Mouse (Mus musculus) kidney, embryonic 15.5 days (tissue): ENCODE measurements at regions not wholly inside any gene's neighbourhood (a gene's known extent, or its start where the extent isn't known, plus 50 kb on each side); places are given as distances from the start of the nearest gene placed in this dataset.

ENCODE experiments used
- ATAC-seq: fragments of 200-750 bp; cut with Nextera tagmentation; replicated peaks from 2 replicates; pipeline ENCODE4 v1.8.0; 2017; ENCODE audit warnings: moderate TSS enrichment; ENCODE audit not compliant: low FRiP score
- H3K27ac ChIP-seq: fragments of 300-500 bp; sonication (generic); 2 replicates; pipeline ENCODE4 v1.5.1; 2015; ENCODE audit warnings: mild to moderate bottlenecking, inconsistent platforms
- H3K27me3 ChIP-seq: fragments of 300-500 bp; sonication (generic); 2 replicates; pipeline ENCODE4 v1.6.1; 2015; ENCODE audit warnings: inconsistent platforms
- H3K36me3 ChIP-seq: fragments of 300-500 bp; sonication (generic); 2 replicates; pipeline ENCODE4 v1.6.1; 2015; ENCODE audit warnings: inconsistent platforms
- H3K4me1 ChIP-seq: fragments of 300-500 bp; sonication (generic); 2 replicates; pipeline ENCODE4 v1.6.1; 2015; ENCODE audit warnings: inconsistent platforms
- H3K4me2 ChIP-seq: fragments of 300-500 bp; sonication (generic); 2 replicates; pipeline ENCODE4 v1.6.1; 2015; ENCODE audit warnings: moderate library complexity, mild to moderate bottlenecking, inconsistent platforms
- H3K4me3 ChIP-seq: fragments of 300-500 bp; sonication (generic); replicated peaks from 2 replicates; pipeline ENCODE4 v1.5.1; 2015; ENCODE audit warnings: mild to moderate bottlenecking, inconsistent platforms
- H3K9ac ChIP-seq: fragments of 300-500 bp; sonication (generic); 2 replicates; pipeline ENCODE4 v1.6.1; 2015; ENCODE audit warnings: mild to moderate bottlenecking, inconsistent platforms
- H3K9me3 ChIP-seq: fragments of 300-500 bp; sonication (generic); replicated peaks from 2 replicates; pipeline ENCODE4 v1.6.1; 2016; ENCODE audit warnings: inconsistent platforms
- WGBS: fragments of 180-500 bp; shearing (Covaris S2); methylation state at CpG from one replicate; pipeline ENCODE4 v1.1.7; 2015; ENCODE audit warnings: mixed read lengths; 5-methylcytosine and 5-hydroxymethylcytosine counted together

- Histone ChIP-seq H3K27me3 (no peaks in the 10 kb centered on the region), H3K4me2 (no peak overlapping the region), H3K27ac (no peak overlapping the region), H3K36me3 (no peaks in the 10 kb centered on the region), H3K9me3 (no peaks in the 10 kb centered on the region), H3K9ac (no peak overlapping the region), H3K4me1 (peaks cover 31% of the 10 kb centered on the region), H3K4me3 (no peak overlapping the region)
- ATAC-seq, result no peak
- WGBS, result 57% methylated on average over 5 of the region's 5 CpGs
Measured at GRCm38 (mm10) chr14:62166596-62166995, 125.8 kb upstream of the Rnaseh2b start.

GRCm38 (mm10) chr14:62167090-62167489 lies 125.3 kb upstream of the Rnaseh2b start:
- Histone ChIP-seq H3K27ac (no peak overlapping the region), H3K27me3 (no peaks in the 10 kb centered on the region), H3K9me3 (no peaks in the 10 kb centered on the region), H3K4me3 (no peak overlapping the region), H3K36me3 (no peaks in the 10 kb centered on the region), H3K9ac (no peak overlapping the region), H3K4me1 (peaks cover 36% of the 10 kb centered on the region), H3K4me2 (no peak overlapping the region)
- no peak for ATAC-seq
- WGBS, result 71% methylated on average over 6 of the region's 6 CpGs

GRCm38 (mm10) chr14:62168711-62169110 lies 123.7 kb upstream of the Rnaseh2b start:
- no peak for ATAC-seq
- Histone ChIP-seq H3K9me3 (no peaks in the 10 kb centered on the region), H3K9ac (no peak overlapping the region), H3K36me3 (no peaks in the 10 kb centered on the region), H3K4me3 (no peak overlapping the region), H3K27ac (no peak overlapping the region), H3K4me1 (peaks cover 42% of the 10 kb centered on the region), H3K4me2 (no peak overlapping the region), H3K27me3 (no peaks in the 10 kb centered on the region)
- WGBS, result 42% methylated on average over 6 of the region's 6 CpGs

GRCm38 (mm10) chr14:62170385-62170784 lies 122.0 kb upstream of the Rnaseh2b start:
- Histone ChIP-seq H3K9me3 (no peaks in the 10 kb centered on the region), H3K36me3 (no peaks in the 10 kb centered on the region), H3K9ac (0 out of 2 replicates have a peak overlapping the region, but pooled peaks have one; percentile 4), H3K4me2 (peak overlapping the region; percentile 32), H3K4me1 (peaks cover 42% of the 10 kb centered on the region), H3K4me3 (peak overlapping the region; percentile 4; the same call in 1 of the 2 replicates), H3K27me3 (no peaks in the 10 kb centered on the region), H3K27ac (peak overlapping the region; percentile 73)
- peak; percentile 80 for ATAC-seq
- 20% methylated on average over 5 of the region's 5 CpGs for WGBS

- Histone ChIP-seq H3K4me3 (no peak overlapping the region), H3K4me1 (peaks cover 42% of the 10 kb centered on the region), H3K9ac (no peak overlapping the region), H3K27ac (peak overlapping the region; percentile 45), H3K27me3 (no peaks in the 10 kb centered on the region), H3K4me2 (peak overlapping the region; percentile 32), H3K9me3 (no peaks in the 10 kb centered on the region), H3K36me3 (no peaks in the 10 kb centered on the region)
- WGBS, result 56% methylated on average over 15 of the region's 15 CpGs
- no peak for ATAC-seq
Measured at GRCm38 (mm10) chr14:62171256-62172047, 120.9 kb upstream of the Rnaseh2b start.

GRCm38 (mm10) chr14:62173835-62174530 lies 118.4 kb upstream of the Rnaseh2b start:
- 80% methylated on average over 16 of the region's 16 CpGs for WGBS
- no peaks in the 10 kb centered on the region for H3K36me3 ChIP-seq
- no peaks in the 10 kb centered on the region for H3K9me3 ChIP-seq
- no peak overlapping the region for H3K27ac ChIP-seq
- peaks cover 29% of the 10 kb centered on the region for H3K4me1 ChIP-seq
- no peaks in the 10 kb centered on the region for H3K27me3 ChIP-seq
- H3K4me3 ChIP-seq, result no peak overlapping the region
- no peak overlapping the region for H3K9ac ChIP-seq
- H3K4me2 ChIP-seq, result no peak overlapping the region
- no peak for ATAC-seq

GRCm38 (mm10) chr14:62175384-62176048 lies 116.9 kb upstream of the Rnaseh2b start:
- Histone ChIP-seq H3K4me1 (peaks cover 21% of the 10 kb centered on the region), H3K9ac (no peak overlapping the region), H3K9me3 (no peaks in the 10 kb centered on the region), H3K4me2 (no peak overlapping the region), H3K27ac (no peak overlapping the region), H3K27me3 (no peaks in the 10 kb centered on the region), H3K36me3 (no peaks in the 10 kb centered on the region), H3K4me3 (no peak overlapping the region)
- no peak for ATAC-seq
- WGBS, result 39% methylated on average over 12 of the region's 12 CpGs

- Histone ChIP-seq H3K9ac (no peak overlapping the region), H3K27me3 (no peaks in the 10 kb centered on the region), H3K4me2 (no peak overlapping the region), H3K27ac (no peak overlapping the region), H3K4me1 (peaks cover 5% of the 10 kb centered on the region; the same call in 1 of the 2 replicates), H3K9me3 (no peaks in the 10 kb centered on the region), H3K4me3 (no peak overlapping the region), H3K36me3 (no peaks in the 10 kb centered on the region)
- ATAC-seq, result no peak
- 84% methylated on average over 5 of the region's 5 CpGs for WGBS
Measured at GRCm38 (mm10) chr14:62177509-62177908, 114.9 kb upstream of the Rnaseh2b start.

GRCm38 (mm10) chr14:62187360-62187759 lies 105.0 kb upstream of the Rnaseh2b start:
- Histone ChIP-seq H3K4me2 (no peak overlapping the region), H3K36me3 (no peaks in the 10 kb centered on the region), H3K27ac (no peak overlapping the region), H3K9ac (no peak overlapping the region), H3K9me3 (no peaks in the 10 kb centered on the region), H3K27me3 (0 out of 2 replicates have a peak, but pooled peaks cover 3% of the 10 kb centered on the region), H3K4me1 (no peaks in the 10 kb centered on the region), H3K4me3 (no peak overlapping the region)
- ATAC-seq, result no peak
- 61% methylated on average over 11 of the region's 11 CpGs for WGBS

- 70% methylated on average over 7 of the region's 7 CpGs for WGBS
- H3K36me3 ChIP-seq, result no peaks in the 10 kb centered on the region
Measured at GRCm38 (mm10) chr14:62188147-62188885, 104.1 kb upstream of the Rnaseh2b start.

GRCm38 (mm10) chr14:62191624-62192023 lies 100.8 kb upstream of the Rnaseh2b start:
- H3K27me3 ChIP-seq, result 0 out of 2 replicates have a peak, but pooled peaks cover 3% of the 10 kb centered on the region
- H3K9ac ChIP-seq, result no peak overlapping the region
- no peak for ATAC-seq
- no peak overlapping the region for H3K27ac ChIP-seq
- H3K9me3 ChIP-seq, result no peaks in the 10 kb centered on the region
- WGBS, result 34% methylated on average over 2 of the region's 2 CpGs
- H3K36me3 ChIP-seq, result no peaks in the 10 kb centered on the region
- no peaks in the 10 kb centered on the region for H3K4me1 ChIP-seq
- no peak overlapping the region for H3K4me2 ChIP-seq
- H3K4me3 ChIP-seq, result no peak overlapping the region

More at GRCm38 (mm10) chr14:62188147-62188885, 104.1 kb upstream of the Rnaseh2b start:
- Histone ChIP-seq H3K4me2 (no peak overlapping the region), H3K9me3 (no peaks in the 10 kb centered on the region), H3K4me3 (no peak overlapping the region), H3K9ac (no peak overlapping the region), H3K4me1 (no peaks in the 10 kb centered on the region), H3K27me3 (0 out of 2 replicates have a peak, but pooled peaks cover 3% of the 10 kb centered on the region), H3K27ac (no peak overlapping the region)
- no peak for ATAC-seq
